Mouse (Mus musculus): ENCODE measurements around the gene Ltb4r1. TPM values are rescaled to one million over a fixed set of nuclear protein-coding genes. Genes with fewer than 3 reads are reported as not detected.

Gene Ltb4r1
- polyA plus RNA-seq, 1 experiment from 2014 or later: 0.66 TPM

- Histone ChIP-seq H3K4me2 (no peak overlapping the region), H3K27ac (no peak overlapping the region), H3K36me3 (no peaks in the 10 kb centered on the region), H3K9me3 (replicated peaks) (no peaks in the 10 kb centered on the region), H3K4me1 (replicated peaks) (peaks cover 11% of the 10 kb centered on the region), H3K9ac (no peak overlapping the region), H3K4me3 (no peak overlapping the region), H3K27me3 (peaks cover 36% of the 10 kb centered on the region)
- 71% methylated on average over 16 of the region's 16 CpGs for WGBS
- ATAC-seq (replicated peaks; ENCODE audit: insufficient number of reproducible peaks, insufficient read depth, low FRiP score, low read depth): no peak
These were observed 3.4 kb downstream of the Ltb4r1 start for GRCm38 (mm10) chr14:55769087-55769703.

DNA sequence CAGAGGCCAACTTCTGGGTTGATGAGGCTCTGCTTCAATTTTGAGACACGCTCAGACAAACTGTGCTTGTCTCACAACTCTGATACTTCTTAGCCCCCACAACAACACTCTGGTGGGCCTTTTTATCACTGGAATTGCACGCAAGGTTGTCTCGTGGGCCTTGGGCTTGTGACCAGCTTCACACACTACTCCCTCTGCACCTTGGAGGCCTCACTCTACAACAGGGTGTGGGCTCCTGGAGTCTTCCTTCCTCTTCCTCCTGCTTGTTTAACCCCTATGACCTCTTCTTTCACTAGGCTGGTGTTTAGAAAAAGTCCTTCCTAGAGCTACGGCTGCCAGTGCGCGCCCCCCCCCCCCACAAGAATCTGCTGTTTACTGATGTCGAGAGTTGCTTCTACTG, 10.9 kb downstream of the Ltb4r1 start:
- Histone ChIP-seq H3K4me3 (no peak overlapping the region), H3K27ac (no peak overlapping the region), H3K36me3 (no peaks in the 10 kb centered on the region), H3K9ac (no peak overlapping the region), H3K27me3 (peaks cover 6% of the 10 kb centered on the region), H3K4me1 (replicated peaks) (peaks cover 17% of the 10 kb centered on the region), H3K9me3 (replicated peaks) (no peaks in the 10 kb centered on the region), H3K4me2 (no peak overlapping the region)
- 58% methylated on average over 7 of the region's 7 CpGs for WGBS
- ATAC-seq (replicated peaks; ENCODE audit: insufficient number of reproducible peaks, insufficient read depth, low FRiP score, low read depth): no peak

DNA sequence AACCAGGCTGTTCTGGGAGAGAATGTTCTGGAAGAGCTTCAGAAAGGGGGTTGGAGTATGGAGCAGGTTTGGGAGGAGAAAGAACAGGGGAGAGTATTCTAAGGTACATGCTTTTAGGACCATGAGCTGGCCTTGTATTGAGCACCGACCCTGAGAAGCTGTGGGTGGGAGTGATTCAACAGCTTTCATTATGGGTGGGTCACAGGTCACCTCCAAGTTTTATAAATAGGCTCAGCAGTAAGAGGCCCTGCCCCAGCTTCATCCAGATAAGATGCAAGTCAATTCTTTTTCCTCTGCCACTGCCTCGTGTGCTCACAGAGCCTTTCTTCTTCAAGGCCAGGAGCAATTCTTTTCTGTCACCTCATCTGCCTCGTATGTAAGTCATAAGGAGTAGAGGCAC, 11.4 kb downstream of the Ltb4r1 start:
- peaks cover 11% of the 10 kb centered on the region for H3K27me3 ChIP-seq
- 30% methylated on average over 3 of the region's 3 CpGs for WGBS
- no peak overlapping the region for H3K9ac ChIP-seq
- peaks cover 20% of the 10 kb centered on the region for H3K4me1 ChIP-seq (replicated peaks)
- no peak overlapping the region for H3K27ac ChIP-seq
- H3K4me2 ChIP-seq: no peak overlapping the region
- no peak overlapping the region for H3K4me3 ChIP-seq
- H3K36me3 ChIP-seq: no peaks in the 10 kb centered on the region
- no peak for ATAC-seq (replicated peaks; ENCODE audit: insufficient number of reproducible peaks, insufficient read depth, low FRiP score, low read depth)
- H3K9me3 ChIP-seq (replicated peaks): no peaks in the 10 kb centered on the region

DNA sequence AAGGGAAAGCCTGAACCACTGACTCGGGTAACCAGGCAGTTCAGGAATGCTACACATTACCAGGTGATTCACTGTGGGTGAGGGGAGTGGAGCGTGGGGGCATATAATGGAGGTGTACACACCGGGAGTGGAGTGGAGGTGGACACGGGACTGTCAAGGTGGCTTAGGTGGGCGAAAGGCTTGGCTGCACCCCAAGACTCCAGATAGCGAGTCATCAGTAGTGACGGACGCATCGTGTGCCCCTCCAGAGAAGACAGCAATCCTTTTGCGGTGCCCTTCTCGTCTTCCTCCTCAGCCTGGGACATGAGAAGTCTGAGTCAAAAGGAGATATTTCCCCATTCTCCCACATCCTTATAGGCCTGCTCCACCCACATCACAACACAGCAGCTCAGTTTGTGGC, 12.0 kb downstream of the Ltb4r1 start:
- 84% methylated on average over 11 of the region's 11 CpGs for WGBS
- H3K4me1 ChIP-seq (replicated peaks): peaks cover 26% of the 10 kb centered on the region
- no peak overlapping the region for H3K9ac ChIP-seq
- no peak overlapping the region for H3K4me3 ChIP-seq
- no peaks in the 10 kb centered on the region for H3K9me3 ChIP-seq (replicated peaks)
- H3K27me3 ChIP-seq: peaks cover 17% of the 10 kb centered on the region
- ATAC-seq (replicated peaks; ENCODE audit: insufficient number of reproducible peaks, insufficient read depth, low FRiP score, low read depth): no peak
- no peak overlapping the region for H3K4me2 ChIP-seq
- H3K27ac ChIP-seq: no peak overlapping the region
- H3K36me3 ChIP-seq: no peaks in the 10 kb centered on the region

- H3K4me3 ChIP-seq: no peak overlapping the region
- H3K4me2 ChIP-seq: no peak overlapping the region
- peaks cover 24% of the 10 kb centered on the region for H3K27me3 ChIP-seq
- no peak overlapping the region for H3K9ac ChIP-seq
- 85% methylated on average over 15 of the region's 15 CpGs for WGBS
- H3K27ac ChIP-seq: no peak overlapping the region
- no peak for ATAC-seq (replicated peaks; ENCODE audit: insufficient number of reproducible peaks, insufficient read depth, low FRiP score, low read depth)
- peaks cover 34% of the 10 kb centered on the region for H3K4me1 ChIP-seq (replicated peaks)
- no peaks in the 10 kb centered on the region for H3K9me3 ChIP-seq (replicated peaks)
- no peaks in the 10 kb centered on the region for H3K36me3 ChIP-seq
These were observed 12.9 kb downstream of the Ltb4r1 start for GRCm38 (mm10) chr14:55778686-55779085.

DNA sequence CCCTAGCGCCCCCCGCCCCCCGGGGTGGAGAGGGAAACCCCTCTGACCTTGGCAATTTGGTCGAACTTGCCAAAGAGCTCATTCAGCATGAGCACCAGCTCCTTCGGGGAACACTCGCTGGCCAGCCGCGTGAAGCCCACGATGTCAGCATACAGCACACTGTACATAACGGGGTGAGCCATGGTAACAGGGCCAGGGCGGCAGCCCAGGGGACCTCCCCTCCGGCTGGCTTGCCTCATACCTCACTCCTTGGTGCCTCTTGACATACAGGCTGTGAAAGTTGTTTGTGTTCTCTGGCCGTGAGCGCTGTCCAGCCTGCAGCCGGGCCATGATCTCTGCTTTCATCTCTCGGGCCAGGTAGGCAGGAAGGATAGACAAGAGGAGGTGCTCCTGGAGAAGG, 13.9 kb downstream of the Ltb4r1 start:
- H3K9me3 ChIP-seq (replicated peaks): no peaks in the 10 kb centered on the region
- no peak overlapping the region for H3K27ac ChIP-seq
- ATAC-seq (replicated peaks; ENCODE audit: insufficient number of reproducible peaks, insufficient read depth, low FRiP score, low read depth): no peak
- H3K9ac ChIP-seq: no peak overlapping the region
- H3K4me3 ChIP-seq: no peak overlapping the region
- H3K36me3 ChIP-seq: no peaks in the 10 kb centered on the region
- H3K4me1 ChIP-seq (replicated peaks): peaks cover 42% of the 10 kb centered on the region
- H3K4me2 ChIP-seq: no peak overlapping the region
- WGBS: 49% methylated on average over 16 of the region's 16 CpGs
- peaks cover 34% of the 10 kb centered on the region for H3K27me3 ChIP-seq

DNA sequence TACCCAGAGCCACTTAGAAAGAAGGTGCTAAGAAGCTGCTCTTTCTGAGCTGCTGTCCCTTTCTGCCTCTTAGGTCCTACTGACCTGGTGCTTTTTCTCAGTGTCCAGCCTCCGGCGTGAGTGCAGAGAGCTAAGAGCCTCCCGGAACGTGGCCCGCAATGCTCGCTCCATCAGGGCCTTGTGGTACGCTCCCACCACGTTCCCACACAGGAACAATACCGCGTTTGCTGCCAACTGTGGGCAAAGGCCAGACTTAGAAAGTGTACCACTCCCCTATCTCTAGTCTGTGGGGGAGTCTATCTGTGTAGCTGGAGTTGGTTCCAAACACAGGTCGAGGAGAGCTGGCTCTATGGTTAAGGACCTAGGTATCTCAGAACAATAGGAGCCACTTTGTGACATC, 15.0 kb downstream of the Ltb4r1 start:
- peaks cover 43% of the 10 kb centered on the region for H3K4me1 ChIP-seq (replicated peaks)

DNA sequence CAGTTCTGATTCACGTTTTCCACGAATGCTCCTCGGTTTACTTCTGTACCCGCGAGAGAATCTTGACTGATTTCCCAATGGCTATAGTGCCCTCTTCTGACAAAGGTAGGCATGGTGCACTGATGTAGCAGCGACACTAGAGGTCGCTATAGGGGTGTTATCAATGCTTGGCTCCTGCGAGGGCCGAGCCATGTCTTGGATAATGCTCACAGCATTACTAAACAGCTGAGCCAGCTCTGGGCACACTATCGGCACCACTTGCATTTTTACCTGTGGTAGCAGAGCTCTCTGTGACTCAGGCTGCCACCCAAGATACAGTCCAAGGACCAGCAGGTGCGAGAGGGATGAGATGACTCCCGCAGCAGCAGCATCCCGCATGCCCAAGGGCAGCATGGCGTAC, 15.5 kb downstream of the Ltb4r1 start:
- Histone ChIP-seq H3K36me3 (no peaks in the 10 kb centered on the region), H3K27ac (0 out of 2 replicates have a peak overlapping the region, but pooled peaks have one; percentile 21), H3K27me3 (peaks cover 47% of the 10 kb centered on the region), H3K4me2 (peak overlapping the region; percentile 71), H3K9me3 (replicated peaks) (no peaks in the 10 kb centered on the region), H3K4me1 (replicated peaks) (peaks cover 43% of the 10 kb centered on the region), H3K4me3 (peak overlapping the region; percentile 31), H3K9ac (no peak overlapping the region)
- 0 out of 2 replicates have a peak, but pooled peaks have one; percentile 40 for ATAC-seq (replicated peaks; ENCODE audit: insufficient number of reproducible peaks, insufficient read depth, low FRiP score, low read depth)
- WGBS: 15% methylated on average over 14 of the region's 14 CpGs

More for the DNA sequence above, 15.0 kb downstream of the Ltb4r1 start:
- Histone ChIP-seq H3K27me3 (peaks cover 42% of the 10 kb centered on the region), H3K27ac (no peak overlapping the region), H3K4me3 (no peak overlapping the region), H3K4me2 (no peak overlapping the region), H3K36me3 (no peaks in the 10 kb centered on the region), H3K9ac (no peak overlapping the region), H3K9me3 (replicated peaks) (no peaks in the 10 kb centered on the region)
- no peak for ATAC-seq (replicated peaks; ENCODE audit: insufficient number of reproducible peaks, insufficient read depth, low FRiP score, low read depth)
- WGBS: 73% methylated on average over 11 of the region's 11 CpGs

GRCm38 (mm10) chr14:55782361-55782960, 16.7 kb downstream of the Ltb4r1 start:
- 39% methylated on average over 9 of the region's 9 CpGs for WGBS
- no peak for ATAC-seq (replicated peaks; ENCODE audit: insufficient number of reproducible peaks, insufficient read depth, low FRiP score, low read depth)
- H3K27me3 ChIP-seq: peaks cover 59% of the 10 kb centered on the region

GRCm38 (mm10) chr14:55783171-55783957, 17.6 kb downstream of the Ltb4r1 start:
- no peaks in the 10 kb centered on the region for H3K9me3 ChIP-seq (replicated peaks)
- peak overlapping the region; percentile 59 for H3K9ac ChIP-seq
- peak; percentile 37 for ATAC-seq (replicated peaks; ENCODE audit: insufficient number of reproducible peaks, insufficient read depth, low FRiP score, low read depth)
- peak overlapping the region; percentile 87 for H3K27ac ChIP-seq
- no peaks in the 10 kb centered on the region for H3K36me3 ChIP-seq
- peak overlapping the region; percentile 71 for H3K4me2 ChIP-seq
- WGBS: 4% methylated on average over 31 of the region's 31 CpGs
- peaks cover 41% of the 10 kb centered on the region for H3K4me1 ChIP-seq (replicated peaks)
- peak overlapping the region; percentile 55 for H3K4me3 ChIP-seq
- H3K27me3 ChIP-seq: peaks cover 65% of the 10 kb centered on the region

More at GRCm38 (mm10) chr14:55782361-55782960, 16.7 kb downstream of the Ltb4r1 start:
- H3K4me3 ChIP-seq: peak overlapping the region; percentile 55
- H3K4me1 ChIP-seq (replicated peaks): peaks cover 34% of the 10 kb centered on the region
- peak overlapping the region; percentile 87 for H3K27ac ChIP-seq
- H3K36me3 ChIP-seq: no peaks in the 10 kb centered on the region
- no peaks in the 10 kb centered on the region for H3K9me3 ChIP-seq (replicated peaks)
- H3K4me2 ChIP-seq: peak overlapping the region; percentile 71
- 0 out of 2 replicates have a peak overlapping the region, but pooled peaks have one; percentile 59 for H3K9ac ChIP-seq

DNA sequence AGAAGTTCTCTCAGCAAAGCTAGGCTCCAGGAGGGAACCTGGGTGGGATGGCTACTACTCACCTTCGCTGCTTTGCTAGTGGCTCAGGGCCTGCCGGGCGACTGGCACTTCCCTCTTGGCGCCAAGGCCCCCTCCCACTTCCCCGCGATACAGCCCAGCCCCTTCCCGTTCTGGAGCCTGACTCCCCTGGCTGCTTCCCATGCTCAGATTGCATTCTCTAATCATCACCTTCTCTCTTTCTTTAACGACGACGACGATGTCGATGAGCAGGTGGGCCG, 18.1 kb downstream of the Ltb4r1 start, which contains the start of gene Adcy4:
Gene Adcy4 (minus strand): TSS at position 138 of the 278 bp plus-strand sequence.
- ATAC-seq (replicated peaks; ENCODE audit: insufficient number of reproducible peaks, insufficient read depth, low FRiP score, low read depth): no peak
- Histone ChIP-seq H3K27me3 (peaks cover 68% of the 10 kb centered on the region), H3K4me2 (peak within 1 kb of the TSS; percentile 71), H3K27ac (peak within 1 kb of the TSS; percentile 87), H3K4me1 (replicated peaks) (peaks cover 46% of the 10 kb centered on the region), H3K4me3 (peak within 1 kb of the TSS; percentile 55), H3K9ac (peak within 1 kb of the TSS; percentile 59), H3K9me3 (replicated peaks) (no peaks in the 10 kb centered on the region), H3K36me3 (no peaks in the 10 kb centered on the region)
- 11% methylated on average over 13 of the region's 13 CpGs for WGBS

All from heart, embryonic 15.5 days (tissue).